14 mouse cellular contexts compared by ENCODE assay signal in the genomic region with DNA sequence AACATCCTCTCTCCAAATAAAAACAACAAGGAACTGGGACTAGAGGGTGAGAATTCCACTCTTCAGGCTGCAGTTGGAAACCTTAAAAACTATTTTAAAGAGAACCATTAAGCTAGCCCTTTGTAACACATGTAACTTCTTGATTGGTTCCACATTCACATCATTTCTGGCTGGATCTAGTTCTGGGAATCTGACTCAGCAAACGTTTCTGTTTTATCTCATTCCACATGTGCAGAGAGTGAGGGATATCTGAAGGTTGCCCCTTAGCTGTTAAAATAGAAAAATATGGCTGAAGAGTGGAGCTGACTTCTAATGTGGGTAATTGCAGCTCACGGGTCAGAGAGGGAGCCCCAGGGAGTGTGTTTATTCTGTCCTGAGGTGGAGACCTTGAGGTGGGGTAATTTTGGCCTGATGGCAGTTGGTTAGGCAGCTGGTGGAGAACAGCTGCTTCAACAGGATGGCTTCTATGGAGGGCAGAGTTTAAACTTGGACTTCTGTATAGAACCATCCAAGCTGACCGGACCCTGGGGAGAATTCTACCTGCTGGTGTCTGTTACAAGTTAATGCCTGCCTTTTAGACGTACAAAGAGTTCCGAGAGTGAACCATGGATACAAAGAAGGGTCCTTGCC.
DNase-seq lines count a peak whose midpoint lies in the region; ATAC-seq and TF ChIP-seq lines count a peak whose summit lies in the region.
"Had no signal": no experiment of that assay in that cellular context is flagged by ENCODE, and none has a peak within 500 bp of the region (broad histone marks: within the 10 kb centered on the region; RNA-seq: fewer than 3 reads in every experiment).

No protein-coding gene starts in this region.

- 44% methylated on average over 5 of the region's 5 CpGs for whole genome bisulfite sequencing in liver, embryonic 14.5 days (ENCODE audit: insufficient replicate concordance)

- H3K36me3 ChIP-seq in G1E (replicated peaks), result no peaks in the 10 kb centered on the region
- no peaks in the 10 kb centered on the region for H3K36me3 ChIP-seq in liver, embryonic 14.5 days (replicated peaks; ENCODE audit: control insufficient read depth, insufficient read depth, low read depth)
- H3K36me3 ChIP-seq: forebrain, embryonic 15.5 days had no signal

- no peaks in the 10 kb centered on the region for H3K27me3 ChIP-seq in G1E (ENCODE audit: insufficient read depth, low read length)
- H3K27me3 ChIP-seq in liver, embryonic 14.5 days (ENCODE audit: control insufficient read depth, insufficient read depth, low read length), result no peaks in the 10 kb centered on the region
- H3K27me3 ChIP-seq: forebrain, embryonic 15.5 days had no signal

- peaks cover 37% of the 10 kb centered on the region for H3K4me1 ChIP-seq in G1E (ENCODE audit: insufficient read depth, low read depth, low read length)
- H3K4me1 ChIP-seq in liver, embryonic 14.5 days (replicated peaks; ENCODE audit: control insufficient read depth in 2 of 2, insufficient read depth in 2 of 2, low read length in 1 of 2), result peaks cover 13 to 32% of the 10 kb centered on the region in 2 experiments
- H3K4me1 ChIP-seq: forebrain, embryonic 15.5 days had no signal

- peak overlapping the region; percentile 48 for H3K4me2 ChIP-seq in liver, embryonic 14.5 days (ENCODE audit: low read depth)
- H3K4me2 ChIP-seq: forebrain, embryonic 15.5 days had no signal

- no peak overlapping the region for H3K9ac ChIP-seq in liver, embryonic 14.5 days (replicated peaks)
- H3K9ac ChIP-seq: forebrain, embryonic 15.5 days had no signal

- DNase-seq in G1E (ENCODE audit: low spot score), result peak; percentile 6
- peak; percentile 51 for DNase-seq in adipocyte (ENCODE audit: low spot score)
- peak; percentile 63 for DNase-seq in forelimb bud, embryonic 11.5 days (ENCODE audit: low read depth, low spot score)
- peak; percentile 62 to 71 (median 62) for DNase-seq in liver, embryonic 14.5 days (ENCODE audit: low read depth in 3 of 3, low spot score in 3 of 3)
- no peak for DNase-seq in left cerebral cortex, adult 9 months (ENCODE audit: low spot score in 2 of 2)
- DNase-seq in spleen, postnatal 36 days (ENCODE audit: low spot score in 2 of 2), result no peak
- DNase-seq: adrenal gland, postnatal 36 days; cerebellum, adult 18-20 months; heart, postnatal 14 days; lung, adult 2 months had no signal

- peak; percentile 88 for ATAC-seq in G1E (ENCODE audit: extremely low read depth, insufficient number of reproducible peaks, low FRiP score, poor library complexity, severe bottlenecking)
- ATAC-seq in liver, embryonic 14.5 days (ENCODE audit: insufficient read depth), result peak; percentile 86
- ATAC-seq in erythroblast, adult 5-6 weeks (replicated peaks; ENCODE audit: low FRiP score, poor library complexity, severe bottlenecking), result no peak
- ATAC-seq: forebrain, embryonic 15.5 days had no signal

- peak overlapping the region; percentile 72 for H3K27ac ChIP-seq in liver, embryonic 14.5 days
- H3K27ac ChIP-seq: forebrain, embryonic 15.5 days; kidney, postnatal 0 days had no signal

- H3K9me3 ChIP-seq in G1E (replicated peaks), result no peaks in the 10 kb centered on the region
- H3K9me3 ChIP-seq in liver, embryonic 14.5 days (ENCODE audit: control insufficient read depth, low read length), result no peaks in the 10 kb centered on the region
- H3K9me3 ChIP-seq: forebrain, embryonic 15.5 days; megakaryocyte, embryonic 14.5 days had no signal

- TF ChIP-seq EP300 in liver, embryonic 14.5 days (IDR thresholded peaks at IDR 0.05; ENCODE audit: low read depth), result peak; percentile 86

- no peak overlapping the region for H3K4me3 ChIP-seq in G1E (ENCODE audit: low read depth, low read length)
- H3K4me3 ChIP-seq in liver, embryonic 14.5 days (ENCODE audit: insufficient read depth in 1 of 2, low read depth in 2 of 2, low read length in 2 of 2), result no peak overlapping the region
- H3K4me3 ChIP-seq: forebrain, embryonic 15.5 days; megakaryocyte, embryonic 14.5 days had no signal

- no peak for TF ChIP-seq CTCF in G1E (IDR thresholded peaks at IDR 0.05; ENCODE audit: low read depth, low read length)
- TF ChIP-seq CTCF in liver, embryonic 14.5 days (IDR thresholded peaks at IDR 0.05; ENCODE audit: low read depth), result no peak

Comparison
In these comparisons a context has a peak if more than half of its experiments do, and no peak if none do; other contexts are left out.
1. DNase-seq: peak in G1E (single experiment), adipocyte (single experiment), forelimb bud, embryonic 11.5 days (single experiment) and liver, embryonic 14.5 days (3 of 3); none in left cerebral cortex, adult 9 months (0 of 2) and spleen, postnatal 36 days (0 of 2).